10 mouse cellular contexts compared by ENCODE assay signal in genomic region chr12:59216676-59217266, GRCm38 (mm10). TPM values are rescaled to one million over a fixed set of nuclear protein-coding genes. Genes with fewer than 3 reads are reported as not detected.
A peak's percentile ranks its signal among the peaks of the same experiment; 100 is the strongest.
DNase-seq lines count a peak whose midpoint lies in the region; ATAC-seq lines count a peak whose summit lies in the region.
"Had no signal": no experiment of that assay in that cellular context is flagged by ENCODE, and none has a peak within 500 bp of the region (broad histone marks: within the 10 kb centered on the region; RNA-seq: fewer than 3 reads in every experiment).

No protein-coding gene starts in this region.

- peaks cover 23% of the 10 kb centered on the region for H3K4me1 ChIP-seq in embryonic facial prominence, embryonic 13.5 days
- peaks cover 14% of the 10 kb centered on the region for H3K4me1 ChIP-seq in embryonic facial prominence, embryonic 10.5 days
- peaks cover 21% of the 10 kb centered on the region for H3K4me1 ChIP-seq in hindbrain, embryonic 12.5 days
- H3K4me1 ChIP-seq in megakaryocyte, embryonic 14.5 days, result peaks cover 56% of the 10 kb centered on the region

- ATAC-seq in embryonic facial prominence, embryonic 13.5 days (ENCODE audit: insufficient number of reproducible peaks, insufficient read depth, low FRiP score, low TSS enrichment, low read depth), result no peak
- ATAC-seq in hindbrain, embryonic 12.5 days (ENCODE audit: low FRiP score), result no peak

- H3K27me3 ChIP-seq in embryonic facial prominence, embryonic 13.5 days, result no peaks in the 10 kb centered on the region
- H3K27me3 ChIP-seq in embryonic facial prominence, embryonic 10.5 days (replicated peaks; ENCODE audit: low read depth, poor library complexity, severe bottlenecking), result no peaks in the 10 kb centered on the region
- H3K27me3 ChIP-seq in hindbrain, embryonic 12.5 days, result no peaks in the 10 kb centered on the region
- no peaks in the 10 kb centered on the region for H3K27me3 ChIP-seq in megakaryocyte, embryonic 14.5 days (replicated peaks)

- H3K4me2 ChIP-seq in embryonic facial prominence, embryonic 13.5 days, result peak overlapping the region; percentile 90
- peak overlapping the region; percentile 78; the same call in 1 of the 2 replicates for H3K4me2 ChIP-seq in hindbrain, embryonic 12.5 days (replicated peaks)

- H3K9me3 ChIP-seq in embryonic facial prominence, embryonic 13.5 days, result peaks cover 4% of the 10 kb centered on the region; the same call in 1 of the 2 replicates
- H3K9me3 ChIP-seq in embryonic facial prominence, embryonic 10.5 days, result 0 out of 2 replicates have a peak, but pooled peaks cover 5% of the 10 kb centered on the region
- no peaks in the 10 kb centered on the region for H3K9me3 ChIP-seq in hindbrain, embryonic 12.5 days (replicated peaks)
- H3K9me3 ChIP-seq in megakaryocyte, embryonic 14.5 days, result no peaks in the 10 kb centered on the region

- 73% methylated on average over 6 of the region's 6 CpGs for WGBS in embryonic facial prominence, embryonic 13.5 days
- 83% methylated on average over 6 of the region's 6 CpGs for WGBS in embryonic facial prominence, embryonic 10.5 days
- 88% methylated on average over 6 of the region's 6 CpGs for WGBS in hindbrain, embryonic 12.5 days

- no peak overlapping the region for H3K27ac ChIP-seq in embryonic facial prominence, embryonic 13.5 days
- H3K27ac ChIP-seq in embryonic facial prominence, embryonic 10.5 days (replicated peaks), result no peak overlapping the region
- H3K27ac ChIP-seq in hindbrain, embryonic 12.5 days, result no peak overlapping the region
- H3K27ac ChIP-seq: kidney, postnatal 0 days had no signal

- no peak overlapping the region for H3K4me3 ChIP-seq in embryonic facial prominence, embryonic 13.5 days
- H3K4me3 ChIP-seq in embryonic facial prominence, embryonic 10.5 days, result no peak overlapping the region
- H3K4me3 ChIP-seq in hindbrain, embryonic 12.5 days, result no peak overlapping the region
- H3K4me3 ChIP-seq in megakaryocyte, embryonic 14.5 days (replicated peaks), result peak overlapping the region; percentile 93

- no peak overlapping the region for H3K9ac ChIP-seq in embryonic facial prominence, embryonic 13.5 days
- no peak overlapping the region for H3K9ac ChIP-seq in hindbrain, embryonic 12.5 days

- peaks cover 8% of the 10 kb centered on the region for H3K36me3 ChIP-seq in embryonic facial prominence, embryonic 13.5 days
- H3K36me3 ChIP-seq in embryonic facial prominence, embryonic 10.5 days (replicated peaks), result peaks cover 10% of the 10 kb centered on the region
- H3K36me3 ChIP-seq in hindbrain, embryonic 12.5 days, result peaks cover 2% of the 10 kb centered on the region; the same call in 1 of the 2 replicates
- H3K36me3 ChIP-seq in megakaryocyte, embryonic 14.5 days (replicated peaks; ENCODE audit: low read length), result peaks cover 21% of the 10 kb centered on the region

- intact Hi-C loops in left cerebral cortex, postnatal 4 days (cut with DNase I), result no loop called here

- no peak for DNase-seq in embryonic facial prominence, embryonic 10.5 days (ENCODE audit: low spot score)
- peak; percentile 61 for DNase-seq in 416B (ENCODE audit: low read depth)
- no peak for DNase-seq in gastrocnemius, postnatal 25 days
- DNase-seq in kidney, postnatal 4 days, result no peak
- no peak for DNase-seq in left cerebral cortex, postnatal 4 days
- DNase-seq: heart, postnatal 14 days had no signal

RNA-seq across cellular contexts. Expression of gene Fbxo33, which starts 2.8 kb away (rescaled TPM):
- 7.8 and 9.8 TPM in 2 replicates for polyA plus RNA-seq in embryonic facial prominence, embryonic 13.5 days (2015; fragmentation: Nextera tagmentation; extraction: Ambion mirVana)
- polyA plus RNA-seq in embryonic facial prominence, embryonic 10.5 days (2016; fragmentation: Nextera tagmentation; extraction: Ambion mirVana), result 7.6 and 8.5 TPM in 2 replicates
- 8.3 and 10.6 TPM in 2 replicates for polyA plus RNA-seq in hindbrain, embryonic 12.5 days (2016; fragmentation: Nextera tagmentation; extraction: Ambion mirVana)
- 3.6 and 8.6 TPM in 2 replicates for polyA plus RNA-seq in megakaryocyte, embryonic 14.5 days (2012; ENCODE audit: insufficient read depth, low replicate concordance)
- 1 to 10 TPM; 3.1 to 3.3 TPM for total RNA-seq in gastrocnemius, postnatal 25 days (2021)
- total RNA-seq in left cerebral cortex, postnatal 4 days (2021), result 10 to 100 TPM; 18.9 to 20.3 TPM
